ENCODE assay signal across 23 mouse cellular contexts in genomic region chr12:80865175-80865574, GRCm38 (mm10).
DNase-seq lines count a peak whose midpoint lies in the region; ATAC-seq and TF ChIP-seq lines count a peak whose summit lies in the region.
"Had no signal": no experiment of that assay in that cellular context is flagged by ENCODE, and none has a peak within 500 bp of the region (broad histone marks: within the 10 kb centered on the region; RNA-seq: fewer than 3 reads in every experiment).

No protein-coding gene starts in this region.

- H3K27ac ChIP-seq in hindbrain, postnatal 0 days: peak overlapping the region; percentile 20; the same call in 1 of the 2 replicates
- H3K27ac ChIP-seq in hindbrain, embryonic 13.5 days: no peak overlapping the region
- no peak overlapping the region for H3K27ac ChIP-seq in midbrain, embryonic 11.5 days (ENCODE audit: low read depth, low read length)
- no peak overlapping the region for H3K27ac ChIP-seq in midbrain, embryonic 10.5 days (replicated peaks)

- no peak for ATAC-seq in hindbrain, postnatal 0 days
- no peak for ATAC-seq in hindbrain, embryonic 13.5 days (ENCODE audit: low FRiP score)
- no peak for ATAC-seq in midbrain, embryonic 11.5 days (ENCODE audit: low FRiP score)
- ATAC-seq: activated CD4-positive, CD25-positive, alpha-beta regulatory T cell, adult 4 months; CD4-positive, CD25-positive, alpha-beta regulatory T cell, adult 4 months; Patski had no signal

- 86% methylated on average over 4 of the region's 4 CpGs for WGBS in hindbrain, postnatal 0 days
- 94% methylated on average over 4 of the region's 4 CpGs for WGBS in hindbrain, embryonic 13.5 days
- 88% methylated on average over 4 of the region's 4 CpGs for WGBS in midbrain, embryonic 11.5 days
- 93% methylated on average over 4 of the region's 4 CpGs for WGBS in midbrain, embryonic 10.5 days

- H3K4me1 ChIP-seq in hindbrain, postnatal 0 days (ENCODE audit: insufficient read depth, low read length): no peaks in the 10 kb centered on the region
- peaks cover 13% of the 10 kb centered on the region for H3K4me1 ChIP-seq in hindbrain, embryonic 13.5 days (replicated peaks)
- peaks cover 5% of the 10 kb centered on the region; the same call in 1 of the 2 replicates for H3K4me1 ChIP-seq in midbrain, embryonic 11.5 days (ENCODE audit: control insufficient read depth, insufficient read depth, low read length)
- peaks cover 30% of the 10 kb centered on the region for H3K4me1 ChIP-seq in midbrain, embryonic 10.5 days

- peaks cover 3% of the 10 kb centered on the region; the same call in 1 of the 2 replicates for H3K36me3 ChIP-seq in hindbrain, postnatal 0 days (ENCODE audit: insufficient read depth, low read length)
- H3K36me3 ChIP-seq in hindbrain, embryonic 13.5 days: peaks cover 4% of the 10 kb centered on the region; the same call in 1 of the 2 replicates
- H3K36me3 ChIP-seq in midbrain, embryonic 11.5 days (ENCODE audit: control insufficient read depth, insufficient read depth, low read length): 0 out of 2 replicates have a peak, but pooled peaks cover 2% of the 10 kb centered on the region
- peaks cover 19% of the 10 kb centered on the region for H3K36me3 ChIP-seq in midbrain, embryonic 10.5 days

- no peaks in the 10 kb centered on the region for H3K9me3 ChIP-seq in hindbrain, postnatal 0 days (ENCODE audit: low read length)
- H3K9me3 ChIP-seq in hindbrain, embryonic 13.5 days: no peaks in the 10 kb centered on the region
- no peaks in the 10 kb centered on the region for H3K9me3 ChIP-seq in midbrain, embryonic 11.5 days (ENCODE audit: control insufficient read depth, low read length)
- H3K9me3 ChIP-seq in midbrain, embryonic 10.5 days (replicated peaks): no peaks in the 10 kb centered on the region
- H3K9me3 ChIP-seq: G1E had no signal

- no peak overlapping the region for H3K4me2 ChIP-seq in hindbrain, postnatal 0 days (ENCODE audit: low read depth, low read length)
- H3K4me2 ChIP-seq in hindbrain, embryonic 13.5 days: no peak overlapping the region
- no peak overlapping the region for H3K4me2 ChIP-seq in midbrain, embryonic 11.5 days

- DNase-seq in heart, adult 11 months: peak; percentile 29
- no peak for DNase-seq in heart, postnatal 36 days
- no peak for DNase-seq in hindbrain, postnatal 0 days (ENCODE audit: low spot score)
- peak; percentile 64 for DNase-seq in midbrain, embryonic 11.5 days (ENCODE audit: low spot score, missing footprints)
- DNase-seq in midbrain, embryonic 10.5 days (ENCODE audit: low spot score): no peak
- DNase-seq in brain, adult 2 months (ENCODE audit: low read depth, low spot score): peak; percentile 51
- DNase-seq in frontal cortex, postnatal 25 days (ENCODE audit: low spot score in 2 of 2): no peak
- DNase-seq: adrenal gland, adult 2 months; adrenal gland, adult 8-10 months; adrenal gland, postnatal 10 days; adrenal gland, postnatal 14 days; adrenal gland, postnatal 25 days; adrenal gland, postnatal 36 days; B cell, adult 2 months; cerebellum, adult 11 months; cerebellum, adult 11-12 months; cerebellum, adult 18-20 months had no signal

- H3K4me3 ChIP-seq in hindbrain, postnatal 0 days (ENCODE audit: low read length): no peak overlapping the region
- no peak overlapping the region for H3K4me3 ChIP-seq in hindbrain, embryonic 13.5 days
- no peak overlapping the region for H3K4me3 ChIP-seq in midbrain, embryonic 11.5 days (ENCODE audit: low read depth, low read length)
- H3K4me3 ChIP-seq in midbrain, embryonic 10.5 days: no peak overlapping the region

- H3K9ac ChIP-seq in hindbrain, postnatal 0 days (replicated peaks; ENCODE audit: low read length): no peak overlapping the region
- no peak overlapping the region for H3K9ac ChIP-seq in hindbrain, embryonic 13.5 days
- no peak overlapping the region for H3K9ac ChIP-seq in midbrain, embryonic 11.5 days (ENCODE audit: low read length)

- H3K27me3 ChIP-seq in hindbrain, postnatal 0 days (ENCODE audit: insufficient read depth, low read length): no peaks in the 10 kb centered on the region
- H3K27me3 ChIP-seq in hindbrain, embryonic 13.5 days: no peaks in the 10 kb centered on the region
- no peaks in the 10 kb centered on the region for H3K27me3 ChIP-seq in midbrain, embryonic 11.5 days (ENCODE audit: control insufficient read depth, insufficient read depth, low read length)
- H3K27me3 ChIP-seq in midbrain, embryonic 10.5 days (ENCODE audit: low read depth, poor library complexity, severe bottlenecking): no peaks in the 10 kb centered on the region
- H3K27me3 ChIP-seq: CH12.LX, Patski had no signal

- intact Hi-C loops in heart, postnatal 36 days (cut with DNase I): loop anchor here (2.0 kb wide), 2 partner anchors 18 to 30 kb away; no protein-coding TSS in a partner anchor

- no peak for TF ChIP-seq CTCF in hindbrain, postnatal 0 days (IDR thresholded peaks at IDR 0.05; ENCODE audit: low read depth)

Comparison
In these comparisons a context has a peak if more than half of its experiments do, and no peak if none do; other contexts are left out.
1. DNase-seq: peak in heart, adult 11 months (single experiment), midbrain, embryonic 11.5 days (single experiment) and brain, adult 2 months (single experiment); none in heart, postnatal 36 days (0 of 2), hindbrain, postnatal 0 days (single experiment), midbrain, embryonic 10.5 days (single experiment) and frontal cortex, postnatal 25 days (0 of 2).